Mouse (Mus musculus) MN1 (cell line): ENCODE data around the gene Gm7358.
"Not testable (repeated sequence)": the region's sequence is repeated elsewhere in the genome, so short reads cannot be mapped to it uniquely, and the experiment has no call there.

Experiments
- DNase-seq: peaks from one replicate; pipeline ENCODE4 v3.0.0-alpha.2; 2016; ENCODE audit warnings: low spot score

Gm7358 gene

GRCm38 (mm10) chr17:14059431-14059830 is at the start of gene Gm7358:
Gene Gm7358 (minus strand): TSS chr17:14059531.
- DNase-seq = not testable (repeated sequence)

GRCm38 (mm10) chr17:14103018-14103417 is 43.7 kb upstream of the Gm7358 start:
- DNase-seq = not testable (repeated sequence)

- DNase-seq = not testable (repeated sequence)
Measured at GRCm38 (mm10) chr17:14101446-14101980, 42.2 kb upstream of the Gm7358 start.

GRCm38 (mm10) chr17:14099886-14100285 is 40.6 kb upstream of the Gm7358 start:
- not testable (repeated sequence) for DNase-seq

- DNase-seq = not testable (repeated sequence)
Measured at GRCm38 (mm10) chr17:14094165-14094564, 34.8 kb upstream of the Gm7358 start.

GRCm38 (mm10) chr17:14086629-14087028 is 27.3 kb upstream of the Gm7358 start:
- DNase-seq = not testable (repeated sequence)

- not testable (repeated sequence) for DNase-seq
Measured at GRCm38 (mm10) chr17:14041880-14042279, 17.5 kb downstream of the Gm7358 start.

GRCm38 (mm10) chr17:14037012-14037411 is 22.3 kb downstream of the Gm7358 start:
- DNase-seq = not testable (repeated sequence)

GRCm38 (mm10) chr17:14036113-14036512 is 23.2 kb downstream of the Gm7358 start:
- not testable (repeated sequence) for DNase-seq
